8 mouse cellular contexts compared by ENCODE assay signal in genomic region chr2:31458989-31459936, GRCm38 (mm10). TPM values are rescaled to one million over a fixed set of nuclear protein-coding genes. Genes with fewer than 3 reads are reported as not detected.
DNase-seq lines count a peak whose midpoint lies in the region; ATAC-seq lines count a peak whose summit lies in the region.

No protein-coding gene starts in this region.

- no peaks in the 10 kb centered on the region for H3K36me3 ChIP-seq in erythroblast, embryonic 14.5 days (ENCODE audit: control insufficient read depth)
- H3K36me3 ChIP-seq in liver, embryonic 15.5 days (replicated peaks) = no peaks in the 10 kb centered on the region

- H3K4me2 ChIP-seq in liver, embryonic 15.5 days = peak overlapping the region; percentile 62

- H3K27ac ChIP-seq in liver, embryonic 15.5 days (replicated peaks) = peak overlapping the region; percentile 85

- H3K27me3 ChIP-seq in erythroblast, embryonic 14.5 days (ENCODE audit: control insufficient read depth) = peaks cover 30% of the 10 kb centered on the region
- peaks cover 29% of the 10 kb centered on the region for H3K27me3 ChIP-seq in liver, embryonic 15.5 days

- peak; percentile 29 for DNase-seq in A20 (ENCODE audit: low read depth, low spot score)
- no peak for DNase-seq in left cerebral cortex, postnatal 14 days (ENCODE audit: low spot score in 2 of 2)
- no peak for DNase-seq in retina, postnatal 1 day
- no peak for DNase-seq in embryo, embryonic 10 days (ENCODE audit: low spot score)

- ATAC-seq in erythroblast, adult 5-6 weeks (replicated peaks; ENCODE audit: low FRiP score, poor library complexity, severe bottlenecking) = no peak
- peak; percentile 25; the same call in 1 of the 2 replicates for ATAC-seq in granulocyte monocyte progenitor cell, adult 5-6 weeks (replicated peaks; ENCODE audit: poor library complexity, severe bottlenecking)
- ATAC-seq in liver, embryonic 15.5 days (ENCODE audit: insufficient read depth) = peak; percentile 62

- WGBS in liver, embryonic 15.5 days (ENCODE audit: insufficient replicate concordance) = 17% methylated on average over 16 of the region's 16 CpGs

- no peaks in the 10 kb centered on the region for H3K9me3 ChIP-seq in erythroblast, embryonic 14.5 days (ENCODE audit: control insufficient read depth, low read length)
- no peaks in the 10 kb centered on the region for H3K9me3 ChIP-seq in liver, embryonic 15.5 days (replicated peaks)

- peak overlapping the region; percentile 54 for H3K4me3 ChIP-seq in erythroblast, embryonic 14.5 days (replicated peaks)
- H3K4me3 ChIP-seq in liver, embryonic 15.5 days (replicated peaks) = peak overlapping the region; percentile 52

- H3K9ac ChIP-seq in liver, embryonic 15.5 days = peak overlapping the region; percentile 42; the same call in 1 of the 2 replicates

- intact Hi-C loops in left cerebral cortex, postnatal 14 days (cut with DNase I) = no loop called here

- H3K4me1 ChIP-seq in erythroblast, embryonic 14.5 days (ENCODE audit: control insufficient read depth) = no peaks in the 10 kb centered on the region; the same call in 1 of the 2 replicates
- peaks cover 36% of the 10 kb centered on the region for H3K4me1 ChIP-seq in liver, embryonic 15.5 days (replicated peaks)

RNA-seq across cellular contexts. Expression of gene Ass1, which starts 10.7 kb away (rescaled TPM):
- 0.04 and 0.11 TPM in 2 replicates for polyA plus RNA-seq in erythroblast, embryonic 14.5 days (2012)
- 18.4 and 33.2 TPM in 2 replicates for total RNA-seq in erythroblast, adult 5-6 weeks (2015; ENCODE audit: low replicate concordance)
- 3.7 and 17.6 TPM in 2 replicates for total RNA-seq in erythroblast, adult 5-6 weeks (2017; ENCODE audit: low replicate concordance)
- 148 and 162 TPM in 2 replicates for total RNA-seq in granulocyte monocyte progenitor cell, adult 5-6 weeks (2014; fragmentation: Nextera tagmentation)
- total RNA-seq in granulocyte monocyte progenitor cell, adult 5-6 weeks (2017) = 115 and 128 TPM in 2 replicates
- polyA plus RNA-seq in liver, embryonic 15.5 days (2015; fragmentation: Nextera tagmentation; extraction: Ambion mirVana) = 232 and 321 TPM in 2 replicates
- total RNA-seq in left cerebral cortex, postnatal 14 days (2021) = 10 to 100 TPM in 1 of 2 experiments, 1 to 10 TPM in 1; 8.5 to 14.6 TPM
